Comparison of ENCODE assay signal across 20 mouse cellular contexts in the genomic region with DNA sequence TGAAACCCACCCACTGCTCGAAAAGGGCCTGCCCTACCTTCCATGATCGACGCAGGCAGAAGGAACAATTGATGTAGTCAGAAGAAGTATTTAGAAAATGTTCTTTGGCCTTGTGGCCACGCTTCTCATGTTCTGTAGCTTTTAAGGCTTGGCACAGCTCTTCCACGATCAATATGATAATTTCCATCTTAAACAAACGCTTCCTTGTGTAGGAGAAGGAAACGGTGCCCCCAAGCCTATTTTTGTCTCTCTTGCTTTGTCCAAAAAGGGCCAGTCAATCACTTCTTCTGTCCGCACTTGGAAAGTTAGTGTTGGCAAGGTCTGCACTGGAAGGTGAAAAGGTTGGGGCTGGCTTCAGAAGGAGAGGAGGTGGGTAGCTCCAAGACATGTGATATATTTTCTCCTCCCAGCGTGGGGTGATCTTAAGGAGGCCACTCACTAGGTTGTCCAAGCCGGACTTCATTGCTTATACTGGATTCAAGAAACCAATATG. TPM values are rescaled to one million over a fixed set of nuclear protein-coding genes. Genes with fewer than 3 reads are reported as not detected.
"Had no signal": no experiment of that assay in that cellular context is flagged by ENCODE, and none has a peak within 500 bp of the region (broad histone marks: within the 10 kb centered on the region; RNA-seq: fewer than 3 reads in every experiment).

No protein-coding gene starts in this region.

- H3K9me3 ChIP-seq: lung, embryonic 15.5 days; midbrain, embryonic 10.5 days; midbrain, embryonic 12.5 days; neural tube, embryonic 13.5 days; neural tube, embryonic 15.5 days; stomach, embryonic 15.5 days had no signal

- H3K4me2 ChIP-seq: lung, embryonic 15.5 days; midbrain, embryonic 12.5 days; neural tube, embryonic 13.5 days; neural tube, embryonic 15.5 days; stomach, embryonic 15.5 days had no signal

- H3K9ac ChIP-seq: liver, postnatal 0 days; lung, embryonic 15.5 days; midbrain, embryonic 12.5 days; neural tube, embryonic 13.5 days; neural tube, embryonic 15.5 days; stomach, embryonic 15.5 days had no signal

- ATAC-seq: liver, postnatal 0 days; lung, postnatal 0 days; midbrain, embryonic 16.5 days had no signal

- H3K27me3 ChIP-seq: lung, embryonic 15.5 days; midbrain, embryonic 12.5 days; neural tube, embryonic 13.5 days; neural tube, embryonic 15.5 days; stomach, embryonic 15.5 days had no signal

- DNase-seq: liver, postnatal 0 days; lung, adult 2 months; lung, postnatal 14 days; lung, postnatal 36 days; midbrain, embryonic 14.5 days; right cerebral cortex, postnatal 14 days; thymus, adult 18-20 months; thymus, postnatal 14 days; thymus, postnatal 36 days had no signal

- H3K4me1 ChIP-seq: midbrain, embryonic 10.5 days; midbrain, embryonic 12.5 days; neural tube, embryonic 13.5 days; neural tube, embryonic 15.5 days had no signal

- H3K27ac ChIP-seq: lung, embryonic 15.5 days; macrophage; midbrain, embryonic 10.5 days; midbrain, embryonic 12.5 days; neural tube, embryonic 13.5 days; neural tube, embryonic 15.5 days; stomach, embryonic 15.5 days; stomach, postnatal 0 days had no signal

- H3K36me3 ChIP-seq: lung, embryonic 15.5 days; midbrain, embryonic 10.5 days; midbrain, embryonic 12.5 days; neural tube, embryonic 13.5 days; neural tube, embryonic 15.5 days; stomach, embryonic 15.5 days had no signal

- H3K4me3 ChIP-seq: lung, embryonic 15.5 days; midbrain, embryonic 10.5 days; midbrain, embryonic 12.5 days; myocyte; neural tube, embryonic 13.5 days; neural tube, embryonic 15.5 days; stomach, embryonic 15.5 days had no signal

RNA-seq across cellular contexts. Expression of gene Slc44a3, which starts 10.5 kb away (rescaled TPM):
- polyA plus RNA-seq: macrophage had no signal
